In the genomic region with DNA sequence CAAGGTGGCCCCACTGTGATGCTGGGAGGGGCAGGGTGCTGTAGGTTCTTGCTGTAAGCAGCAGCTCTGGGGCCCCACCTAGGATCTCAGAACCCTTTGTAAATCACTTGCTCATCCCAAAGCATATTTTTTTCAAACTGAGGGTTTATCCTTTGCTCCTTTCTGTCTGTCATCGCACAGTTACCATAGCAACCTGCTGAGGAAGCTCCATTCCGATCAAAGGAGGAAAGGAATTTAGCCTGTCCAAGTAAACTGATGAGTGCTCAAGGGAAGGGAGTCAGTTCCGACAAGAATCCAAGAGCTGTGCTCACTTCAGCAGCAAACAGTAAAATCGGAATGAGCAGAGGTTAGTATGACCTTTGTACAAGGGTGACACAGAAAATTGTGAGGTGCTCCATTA, we compare ENCODE assay signal across 21 mouse cellular contexts. TPM values are rescaled to one million over a fixed set of nuclear protein-coding genes. Genes with fewer than 3 reads are reported as not detected.
DNase-seq lines count a peak whose midpoint lies in the region; ATAC-seq and TF ChIP-seq lines count a peak whose summit lies in the region.
"Had no signal": no experiment of that assay in that cellular context is flagged by ENCODE, and none has a peak within 500 bp of the region (broad histone marks: within the 10 kb centered on the region; RNA-seq: fewer than 3 reads in every experiment).

No protein-coding gene starts in this region.

- no peak overlapping the region for H3K4me3 ChIP-seq in hindbrain, embryonic 15.5 days
- H3K4me3 ChIP-seq in hindbrain, embryonic 11.5 days (ENCODE audit: low read depth, low read length), result no peak overlapping the region
- no peak overlapping the region for H3K4me3 ChIP-seq in embryonic facial prominence, embryonic 14.5 days (ENCODE audit: low read depth, low read length)
- H3K4me3 ChIP-seq in olfactory bulb, adult 2 months (ENCODE audit: insufficient read depth, low read depth, low read length), result no peak overlapping the region
- no peak overlapping the region for H3K4me3 ChIP-seq in kidney, embryonic 16.5 days (ENCODE audit: low read length)
- H3K4me3 ChIP-seq in lung, adult 2 months (replicated peaks; ENCODE audit: extremely low read depth, low read depth, low read length), result no peak overlapping the region
- H3K4me3 ChIP-seq: embryonic facial prominence, embryonic 15.5 days; forebrain, embryonic 10.5 days; left cerebral cortex, adult 2 months had no signal

- ATAC-seq in hindbrain, embryonic 15.5 days (ENCODE audit: low FRiP score, low read depth), result no peak
- no peak for ATAC-seq in hindbrain, embryonic 11.5 days (ENCODE audit: low FRiP score)
- 0 out of 2 replicates have a peak, but pooled peaks have one; percentile 41 for ATAC-seq in embryonic facial prominence, embryonic 14.5 days (ENCODE audit: low read depth)
- ATAC-seq in kidney, embryonic 16.5 days (ENCODE audit: low FRiP score, low TSS enrichment), result no peak
- ATAC-seq: lung, postnatal 0 days had no signal

- H3K4me2 ChIP-seq in hindbrain, embryonic 15.5 days, result 0 out of 2 replicates have a peak overlapping the region, but pooled peaks have one; percentile 9
- H3K4me2 ChIP-seq in hindbrain, embryonic 11.5 days (replicated peaks; ENCODE audit: low read depth, low read length), result no peak overlapping the region
- no peak overlapping the region for H3K4me2 ChIP-seq in embryonic facial prominence, embryonic 14.5 days (ENCODE audit: low read depth, low read length)
- H3K4me2 ChIP-seq in kidney, embryonic 16.5 days (replicated peaks; ENCODE audit: low read depth, low read length), result no peak overlapping the region
- H3K4me2 ChIP-seq: embryonic facial prominence, embryonic 15.5 days had no signal

- H3K9me3 ChIP-seq in hindbrain, embryonic 15.5 days, result no peaks in the 10 kb centered on the region
- no peaks in the 10 kb centered on the region for H3K9me3 ChIP-seq in hindbrain, embryonic 11.5 days (ENCODE audit: control insufficient read depth, low read length)
- no peaks in the 10 kb centered on the region for H3K9me3 ChIP-seq in embryonic facial prominence, embryonic 14.5 days (ENCODE audit: control insufficient read depth, low read length)
- H3K9me3 ChIP-seq in kidney, embryonic 16.5 days (ENCODE audit: low read length), result no peaks in the 10 kb centered on the region
- H3K9me3 ChIP-seq: embryonic facial prominence, embryonic 15.5 days; forebrain, embryonic 10.5 days had no signal

- H3K27me3 ChIP-seq in hindbrain, embryonic 15.5 days, result no peaks in the 10 kb centered on the region
- no peaks in the 10 kb centered on the region for H3K27me3 ChIP-seq in hindbrain, embryonic 11.5 days (ENCODE audit: control insufficient read depth, insufficient read depth, low read length)
- no peaks in the 10 kb centered on the region for H3K27me3 ChIP-seq in embryonic facial prominence, embryonic 14.5 days (replicated peaks; ENCODE audit: control insufficient read depth, insufficient read depth, low read length)
- no peaks in the 10 kb centered on the region for H3K27me3 ChIP-seq in kidney, embryonic 16.5 days (ENCODE audit: insufficient read depth, low read length)
- H3K27me3 ChIP-seq: embryonic facial prominence, embryonic 15.5 days had no signal

- H3K4me1 ChIP-seq in hindbrain, embryonic 15.5 days (replicated peaks), result peaks cover 9% of the 10 kb centered on the region
- H3K4me1 ChIP-seq in hindbrain, embryonic 11.5 days (replicated peaks; ENCODE audit: control insufficient read depth, insufficient read depth, low read length), result no peaks in the 10 kb centered on the region
- H3K4me1 ChIP-seq in embryonic facial prominence, embryonic 14.5 days (ENCODE audit: control insufficient read depth, insufficient read depth, low read length), result peaks cover 15% of the 10 kb centered on the region; the same call in 1 of the 2 replicates
- H3K4me1 ChIP-seq in olfactory bulb, adult 2 months (ENCODE audit: control insufficient read depth, insufficient read depth, low read length), result peaks cover 9% of the 10 kb centered on the region
- peaks cover 5% of the 10 kb centered on the region; the same call in 1 of the 2 replicates for H3K4me1 ChIP-seq in kidney, embryonic 16.5 days (ENCODE audit: insufficient read depth, low read length)
- no peaks in the 10 kb centered on the region for H3K4me1 ChIP-seq in lung, adult 2 months (ENCODE audit: control insufficient read depth, insufficient read depth, low read length)

- 9% methylated on average over 4 of the region's 4 CpGs for WGBS in hindbrain, embryonic 15.5 days
- 15% methylated on average over 4 of the region's 4 CpGs for WGBS in hindbrain, embryonic 11.5 days
- 18% methylated on average over 4 of the region's 4 CpGs for whole genome bisulfite sequencing in embryonic facial prominence, embryonic 14.5 days
- 52% methylated on average over 4 of the region's 4 CpGs for WGBS in olfactory bulb, adult 2 months
- WGBS in kidney, embryonic 16.5 days, result 54% methylated on average over 4 of the region's 4 CpGs
- 55% methylated on average over 4 of the region's 4 CpGs for WGBS in lung, adult 2 months

- no peak for DNase-seq in hindbrain, embryonic 11.5 days (ENCODE audit: low spot score)
- DNase-seq in brain, adult 2 months (ENCODE audit: low read depth, low spot score), result peak; percentile 39
- DNase-seq in embryonic facial prominence, embryonic 14.5 days (ENCODE audit: low spot score), result no peak
- no peak for DNase-seq in lung, adult 2 months
- DNase-seq: adrenal gland, adult 2 months; cerebellum, adult 11 months; cerebellum, postnatal 25 days; heart, adult 11 months; kidney, adult 11 months; kidney, postnatal 14 days; thymus, adult 18-20 months had no signal

- no peak for TF ChIP-seq CTCF in olfactory bulb, adult 2 months (IDR thresholded peaks at IDR 0.05; ENCODE audit: insufficient read depth, low read depth, low read length)
- no peak for TF ChIP-seq CTCF in lung, adult 2 months (IDR thresholded peaks at IDR 0.05; ENCODE audit: insufficient read depth, low read length)

- no peak overlapping the region for H3K9ac ChIP-seq in hindbrain, embryonic 15.5 days
- H3K9ac ChIP-seq in hindbrain, embryonic 11.5 days (ENCODE audit: low read depth, low read length), result no peak overlapping the region
- no peak overlapping the region for H3K9ac ChIP-seq in embryonic facial prominence, embryonic 14.5 days (ENCODE audit: low read depth, low read length)
- no peak overlapping the region for H3K9ac ChIP-seq in kidney, embryonic 16.5 days (replicated peaks; ENCODE audit: low read length)
- H3K9ac ChIP-seq: embryonic facial prominence, embryonic 15.5 days; liver, embryonic 14.5 days had no signal

- no peak overlapping the region for H3K27ac ChIP-seq in hindbrain, embryonic 15.5 days (replicated peaks)
- no peak overlapping the region for H3K27ac ChIP-seq in hindbrain, embryonic 11.5 days (ENCODE audit: low read depth, low read length)
- no peak overlapping the region for H3K27ac ChIP-seq in embryonic facial prominence, embryonic 14.5 days (replicated peaks; ENCODE audit: low read depth, low read length)
- peak overlapping the region; percentile 83 for H3K27ac ChIP-seq in olfactory bulb, adult 2 months (ENCODE audit: insufficient read depth, low read depth, low read length)
- no peak overlapping the region for H3K27ac ChIP-seq in kidney, embryonic 16.5 days (ENCODE audit: low read length)
- H3K27ac ChIP-seq: embryonic facial prominence, embryonic 15.5 days; forebrain, embryonic 10.5 days; left cerebral cortex, adult 2 months; liver, embryonic 14.5 days had no signal

- no peaks in the 10 kb centered on the region for H3K36me3 ChIP-seq in hindbrain, embryonic 15.5 days
- no peaks in the 10 kb centered on the region for H3K36me3 ChIP-seq in hindbrain, embryonic 11.5 days (ENCODE audit: control insufficient read depth, insufficient read depth, low read length)
- H3K36me3 ChIP-seq in embryonic facial prominence, embryonic 14.5 days (ENCODE audit: control insufficient read depth, insufficient read depth, low read length), result no peaks in the 10 kb centered on the region
- H3K36me3 ChIP-seq in kidney, embryonic 16.5 days (ENCODE audit: insufficient read depth, low read length), result no peaks in the 10 kb centered on the region
- H3K36me3 ChIP-seq: embryonic facial prominence, embryonic 15.5 days; forebrain, embryonic 10.5 days had no signal

- TF ChIP-seq POLR2A in olfactory bulb, adult 2 months (IDR thresholded peaks at IDR 0.05; ENCODE audit: insufficient read depth, low read depth, low read length), result no peak
- TF ChIP-seq POLR2A in lung, adult 2 months (IDR thresholded peaks at IDR 0.05; ENCODE audit: borderline replicate concordance, extremely low read depth, low read depth, low read length), result no peak

RNA-seq across cellular contexts. Expression of a gene that starts 32.9 kb away (rescaled TPM):
- polyA plus RNA-seq in hindbrain, embryonic 15.5 days (2015; fragmentation: Nextera tagmentation; extraction: Ambion mirVana), result 0.38 and 6.9 TPM in 2 replicates
- polyA plus RNA-seq in hindbrain, embryonic 11.5 days (2014; fragmentation: Nextera tagmentation; extraction: Ambion mirVana), result 1.6 and 2.1 TPM in 2 replicates
- polyA plus RNA-seq in embryonic facial prominence, embryonic 14.5 days (2014; fragmentation: Nextera tagmentation; extraction: Ambion mirVana), result 13.1 and 15.2 TPM in 2 replicates
- 355 TPM in 1 of 2 replicates, not detected in the other for polyA plus RNA-seq in olfactory bulb, adult 2 months (2012; ENCODE audit: insufficient read depth, insufficient read length, low replicate concordance, missing spikeins)
- 0.12 TPM in 1 of 2 replicates, not detected in the other for polyA plus RNA-seq in kidney, embryonic 16.5 days (2015; fragmentation: Nextera tagmentation; extraction: Ambion mirVana)
- 0.29 and 0.43 TPM in 2 replicates for polyA plus RNA-seq in lung, adult 2 months (2012; rRNA removed)
- polyA plus RNA-seq: heart, embryonic 14.5 days; lung, postnatal 0 days; neural tube, embryonic 14.5 days had no signal

RNA-seq across cellular contexts. Expression of a gene that starts 41.9 kb away (rescaled TPM):
- polyA plus RNA-seq in hindbrain, embryonic 15.5 days (2015; fragmentation: Nextera tagmentation; extraction: Ambion mirVana), result 29.0 and 31.3 TPM in 2 replicates
- polyA plus RNA-seq in hindbrain, embryonic 11.5 days (2014; fragmentation: Nextera tagmentation; extraction: Ambion mirVana), result 29.9 and 38.0 TPM in 2 replicates
- polyA plus RNA-seq in embryonic facial prominence, embryonic 14.5 days (2014; fragmentation: Nextera tagmentation; extraction: Ambion mirVana), result 43.0 and 44.6 TPM in 2 replicates
- not detected in 2 replicates for polyA plus RNA-seq in olfactory bulb, adult 2 months (2012; ENCODE audit: insufficient read depth, insufficient read length, low replicate concordance, missing spikeins)
- 46.5 and 46.9 TPM in 2 replicates for polyA plus RNA-seq in kidney, embryonic 16.5 days (2015; fragmentation: Nextera tagmentation; extraction: Ambion mirVana)
- 10.8 and 15.8 TPM in 2 replicates for polyA plus RNA-seq in lung, adult 2 months (2012; rRNA removed)

RNA-seq across cellular contexts. Expression of a gene that starts 51.6 kb away (rescaled TPM):
- 0.26 and 2.2 TPM in 2 replicates for polyA plus RNA-seq in hindbrain, embryonic 15.5 days (2015; fragmentation: Nextera tagmentation; extraction: Ambion mirVana)
- polyA plus RNA-seq in hindbrain, embryonic 11.5 days (2014; fragmentation: Nextera tagmentation; extraction: Ambion mirVana), result 1.9 and 2.2 TPM in 2 replicates
- 5.5 and 5.7 TPM in 2 replicates for polyA plus RNA-seq in embryonic facial prominence, embryonic 14.5 days (2014; fragmentation: Nextera tagmentation; extraction: Ambion mirVana)
- not detected in 2 replicates for polyA plus RNA-seq in olfactory bulb, adult 2 months (2012; ENCODE audit: insufficient read depth, insufficient read length, low replicate concordance, missing spikeins)
- polyA plus RNA-seq in kidney, embryonic 16.5 days (2015; fragmentation: Nextera tagmentation; extraction: Ambion mirVana), result not detected in 2 replicates
- polyA plus RNA-seq in lung, adult 2 months (2012; rRNA removed), result 0.04 TPM in 1 of 2 replicates, not detected in the other
- polyA plus RNA-seq: lung, postnatal 0 days; neural tube, embryonic 14.5 days had no signal

Comparison
In these comparisons a context has a peak if more than half of its experiments do, and no peak if none do; other contexts are left out.
1. RNA of a gene that starts 32.9 kb away (polyA plus RNA-seq): 355 TPM in olfactory bulb, adult 2 months; 13.1 to 15.2 TPM in embryonic facial prominence, embryonic 14.5 days, 0.38 to 6.9 TPM in hindbrain, embryonic 15.5 days, 1.6 to 2.1 TPM in hindbrain, embryonic 11.5 days, 0.29 to 0.43 TPM in lung, adult 2 months and 0.12 TPM in kidney, embryonic 16.5 days; every median in the first group is over 10 times any median in the second.